Comparison of ENCODE assay signal across 17 mouse cellular contexts in the genomic region with DNA sequence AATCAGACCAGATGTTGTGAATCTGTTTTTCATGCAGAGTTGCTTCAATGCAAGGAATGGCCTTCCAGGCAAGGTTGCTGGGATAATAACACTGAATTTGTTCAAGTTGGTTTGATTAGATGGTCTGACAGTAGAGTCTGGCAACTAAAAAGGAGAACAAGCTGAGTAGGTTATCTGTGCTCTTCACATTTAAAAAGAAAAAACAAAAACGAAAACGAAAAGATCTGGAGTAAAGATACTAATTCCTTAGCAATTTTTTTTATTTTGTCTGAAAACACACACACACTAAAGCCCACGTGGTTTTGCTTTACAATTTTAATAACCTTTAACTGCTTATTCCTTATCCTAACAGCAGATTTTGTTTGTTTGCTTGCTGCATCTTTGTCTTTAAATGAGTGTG.
DNase-seq lines count a peak whose midpoint lies in the region; TF ChIP-seq lines count a peak whose summit lies in the region.
"Had no signal": no experiment of that assay in that cellular context is flagged by ENCODE, and none has a peak within 500 bp of the region (broad histone marks: within the 10 kb centered on the region; RNA-seq: fewer than 3 reads in every experiment).

No protein-coding gene starts in this region.

- TF ChIP-seq CTCF in MEL (IDR thresholded peaks at IDR 0.05 in 2 of 3, conservative IDR thresholded peaks at IDR 0.05 in 1 of 3; ENCODE audit: control insufficient read depth in 1 of 3, insufficient read depth in 1 of 3, low read depth in 2 of 3, low read length in 3 of 3, poor library complexity in 1 of 3, severe bottlenecking in 1 of 3) = no peak

- H3K4me3 ChIP-seq in MEL (ENCODE audit: control insufficient read depth in 1 of 2, insufficient read depth in 1 of 2, low read depth in 2 of 2, low read length in 2 of 2) = no peak overlapping the region

- H3K27me3 ChIP-seq in MEL (ENCODE audit: control insufficient read depth in 1 of 2, insufficient read depth in 2 of 2, low read length in 2 of 2) = no peaks in the 10 kb centered on the region
- H3K27me3 ChIP-seq: CH12.LX, Patski had no signal

- H3K9me3 ChIP-seq in MEL (replicated peaks; ENCODE audit: insufficient read depth, low read length) = no peaks in the 10 kb centered on the region
- H3K9me3 ChIP-seq: G1E had no signal

- peak; percentile 16 for DNase-seq in MEL (ENCODE audit: low read depth, low spot score)
- DNase-seq in cerebellum, adult 9-11 months = no peak
- DNase-seq: adrenal gland, adult 2 months; adrenal gland, adult 8-10 months; adrenal gland, postnatal 10 days; adrenal gland, postnatal 14 days; adrenal gland, postnatal 25 days; adrenal gland, postnatal 36 days; B cell, adult 2 months; cerebellum, adult 11 months; cerebellum, adult 11-12 months; cerebellum, adult 18-20 months; cerebellum, adult 2 months; cerebellum, adult 8-10 months had no signal

- H3K4me1 ChIP-seq in MEL (ENCODE audit: control insufficient read depth in 1 of 2, insufficient read depth in 2 of 2, low read length in 2 of 2) = no peaks in the 10 kb centered on the region

- TF ChIP-seq EP300 in MEL (IDR thresholded peaks at IDR 0.05; ENCODE audit: low read depth in 1 of 2, low read length in 2 of 2) = peak; percentile 35 to 56

- H3K27ac ChIP-seq in MEL (ENCODE audit: control insufficient read depth, low read depth, low read length) = peak overlapping the region; percentile 32; the same call in 1 of the 2 replicates

- TF ChIP-seq RAD21 in MEL (IDR thresholded peaks at IDR 0.05; ENCODE audit: low read depth, low read length) = no peak

- H3K9ac ChIP-seq in MEL (ENCODE audit: control insufficient read depth, low read depth, low read length, poor library complexity, severe bottlenecking) = no peak overlapping the region

- no peak for TF ChIP-seq POLR2A in MEL (IDR thresholded peaks at IDR 0.05; ENCODE audit: control insufficient read depth in 1 of 2, insufficient read depth in 1 of 2, low read depth in 1 of 2, low read length in 2 of 2, poor library complexity in 1 of 2)

- H3K79me2 ChIP-seq in MEL (ENCODE audit: control insufficient read depth, insufficient read depth, low read length, poor library complexity) = no peaks in the 10 kb centered on the region

- H3K36me3 ChIP-seq in MEL (ENCODE audit: control insufficient read depth in 1 of 2, insufficient read depth in 2 of 2, low read length in 2 of 2) = no peaks in the 10 kb centered on the region; a peak in 1 of 4 replicates
- H3K36me3 ChIP-seq: G1E had no signal

TF ChIP-seq in MEL, 35 proteins besides CTCF, POLR2A, EP300 and RAD21:
- TF ChIP-seq E2F4 (IDR thresholded peaks at IDR 0.05; ENCODE audit: borderline replicate concordance, low read depth, low read length) (no peak), MXI1 (IDR thresholded peaks at IDR 0.05; ENCODE audit: low read depth, low read length) (peak; percentile 25; the same call in 1 of the 2 replicates), USF1 (IDR thresholded peaks at IDR 0.05; ENCODE audit: low read depth, low read length) (peak; percentile 62; the same call in 1 of the 2 replicates), MAFK (IDR thresholded peaks at IDR 0.05; ENCODE audit: borderline replicate concordance, low read depth, low read length) (no peak), KAT2A (conservative IDR thresholded peaks at IDR 0.05; ENCODE audit: low read depth, low read length) (no peak), ELF1 (IDR thresholded peaks at IDR 0.05; ENCODE audit: low read depth, low read length) (no peak), GATA1 (IDR thresholded peaks at IDR 0.05; ENCODE audit: low read depth, low read length) (0 out of 2 replicates have a peak, but pooled peaks have one; percentile 20), ZNF384 (IDR thresholded peaks at IDR 0.05; ENCODE audit: low read depth, low read length) (peak; percentile 78), CHD2 (IDR thresholded peaks at IDR 0.05; ENCODE audit: low read length) (no peak), MYC (IDR thresholded peaks at IDR 0.05; ENCODE audit: low read depth, low read length) (no peak), TCF12 (IDR thresholded peaks at IDR 0.05; ENCODE audit: low read depth, low read length) (peak; percentile 58; the same call in 1 of the 2 replicates)
